Mouse (Mus musculus) c-Kit-positive CD71-positive TER-119-negative erythroid progenitor cells, embryonic 14.5 days (primary cell): ENCODE data around the gene 4921539E11Rik.

Source experiments
- DNase-seq: peaks from one replicate; pipeline ENCODE4 v3.0.0-alpha.2; 2013; ENCODE audit warnings: low read depth

4921539E11Rik gene

GRCm38 (mm10) chr4:103232156-103232555, 58.5 kb downstream of the 4921539E11Rik start:
- no peak for DNase-seq

GRCm38 (mm10) chr4:103222854-103223253, 67.8 kb downstream of the 4921539E11Rik start:
- DNase-seq, result no peak

DNA sequence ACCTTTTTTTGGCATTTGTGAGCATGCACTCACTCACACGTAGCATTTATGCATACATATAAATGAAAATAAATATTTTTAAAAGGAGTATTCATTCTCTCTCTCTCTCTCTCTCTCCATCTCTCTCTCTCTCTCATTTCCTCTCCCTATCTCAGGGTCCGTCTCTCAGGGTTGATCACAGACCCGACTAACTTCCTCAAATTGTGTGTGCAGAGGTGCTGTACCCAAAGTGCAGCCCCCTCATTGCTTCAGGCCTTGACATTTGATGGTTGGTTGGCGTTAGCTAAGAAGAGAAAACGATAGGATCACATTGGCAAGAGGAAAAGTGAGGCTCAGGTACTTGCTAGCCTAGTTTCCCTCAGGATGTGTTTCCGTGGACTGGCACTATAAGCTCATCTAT, 68.9 kb downstream of the 4921539E11Rik start:
- no peak for DNase-seq

DNA sequence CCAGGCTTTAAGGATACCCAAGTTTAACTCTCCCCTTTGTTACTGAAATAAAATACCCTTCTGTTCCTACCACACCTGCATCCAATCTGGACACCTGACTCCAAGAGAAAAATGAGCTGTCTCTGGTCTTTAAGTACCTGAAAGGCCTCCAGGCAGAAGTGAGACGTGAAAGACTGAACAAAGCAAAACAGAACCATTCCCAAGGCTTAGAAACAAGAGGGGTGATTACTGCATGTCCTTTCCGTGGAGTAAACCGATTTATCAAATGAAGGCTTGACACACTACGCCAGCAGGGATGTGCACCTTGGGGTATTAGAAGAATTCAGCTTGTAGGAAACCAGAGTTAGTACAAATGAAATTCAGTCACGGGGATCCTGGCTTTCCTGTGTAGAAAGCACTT, 71.7 kb downstream of the 4921539E11Rik start:
- DNase-seq, result no peak

DNA sequence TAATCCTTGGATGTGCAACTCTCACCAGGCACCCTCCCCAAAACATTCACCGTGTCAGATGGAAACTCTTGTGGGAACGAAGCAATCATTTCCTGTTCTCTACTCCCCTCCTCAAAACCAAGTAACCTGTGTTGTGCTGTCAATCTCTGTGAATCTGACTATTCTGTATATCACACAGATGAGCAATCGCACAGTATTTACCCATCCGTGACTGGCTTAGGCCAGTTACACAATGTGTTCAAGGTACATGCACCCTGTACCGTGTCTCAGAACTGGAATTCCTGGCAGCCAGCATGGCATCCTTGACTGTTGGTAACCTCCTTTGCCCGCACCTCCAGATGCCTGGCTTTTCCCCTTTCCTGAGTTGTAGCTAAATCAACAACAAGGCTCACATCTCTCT, 74.6 kb downstream of the 4921539E11Rik start:
- no peak for DNase-seq

GRCm38 (mm10) chr4:103214925-103215820, 75.5 kb downstream of the 4921539E11Rik start, which contains the start of gene Slc35d1:
Slc35d1 (minus strand) TSS chr4:103215164.
- no peak for DNase-seq

- no peak for DNase-seq
Observed at GRCm38 (mm10) chr4:103214498-103214924, 76.2 kb downstream of the 4921539E11Rik start.

- no peak for DNase-seq
Observed at GRCm38 (mm10) chr4:103213859-103214497, 76.7 kb downstream of the 4921539E11Rik start.

GRCm38 (mm10) chr4:103208553-103208952, 82.1 kb downstream of the 4921539E11Rik start:
- DNase-seq, result no peak

DNA sequence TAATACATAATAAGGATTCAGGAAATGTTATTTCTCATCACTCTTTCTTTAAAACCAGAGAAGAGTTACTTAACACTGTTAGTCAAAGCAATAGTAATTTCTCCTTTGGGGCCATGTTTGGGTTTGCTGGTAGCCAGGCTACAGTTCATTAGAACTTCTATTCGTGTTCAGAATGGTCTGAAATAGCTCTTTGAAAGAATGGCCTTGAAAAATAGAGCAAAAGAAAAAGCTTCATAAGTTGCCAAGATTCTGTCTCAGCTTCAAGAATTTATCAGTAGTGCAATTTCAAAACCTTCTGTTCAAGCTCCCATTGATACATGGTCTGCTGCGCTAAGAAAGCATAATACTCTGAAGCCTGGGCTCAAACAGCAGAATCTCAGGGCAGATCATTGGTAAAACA, 87.0 kb downstream of the 4921539E11Rik start:
- DNase-seq, result no peak

DNA sequence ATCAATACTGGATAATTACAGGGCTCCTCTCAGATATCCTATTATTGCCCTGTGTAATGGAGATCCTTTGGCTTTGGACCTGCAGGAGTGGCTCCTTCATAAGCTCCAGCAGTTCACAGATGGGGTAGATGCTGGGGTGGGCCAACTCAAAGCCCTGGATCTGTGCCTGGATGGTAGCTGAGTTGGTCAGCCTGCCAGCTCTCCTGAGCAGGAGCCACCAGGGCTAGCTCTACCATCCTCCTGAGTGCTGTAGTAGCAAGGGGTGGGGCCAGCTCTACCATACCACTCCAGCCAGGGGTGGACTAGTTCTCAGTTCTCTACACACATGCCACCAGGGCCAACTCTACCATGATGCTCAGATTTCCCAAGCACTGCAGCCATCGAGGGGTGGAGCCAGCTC, 90.6 kb downstream of the 4921539E11Rik start:
- no peak for DNase-seq

- no peak for DNase-seq
Observed at GRCm38 (mm10) chr4:103199086-103199485, 91.6 kb downstream of the 4921539E11Rik start.

- no peak for DNase-seq
Observed at GRCm38 (mm10) chr4:103197401-103197800, 93.3 kb downstream of the 4921539E11Rik start.

GRCm38 (mm10) chr4:103192421-103192820, 98.2 kb downstream of the 4921539E11Rik start:
- DNase-seq, result no peak

DNA sequence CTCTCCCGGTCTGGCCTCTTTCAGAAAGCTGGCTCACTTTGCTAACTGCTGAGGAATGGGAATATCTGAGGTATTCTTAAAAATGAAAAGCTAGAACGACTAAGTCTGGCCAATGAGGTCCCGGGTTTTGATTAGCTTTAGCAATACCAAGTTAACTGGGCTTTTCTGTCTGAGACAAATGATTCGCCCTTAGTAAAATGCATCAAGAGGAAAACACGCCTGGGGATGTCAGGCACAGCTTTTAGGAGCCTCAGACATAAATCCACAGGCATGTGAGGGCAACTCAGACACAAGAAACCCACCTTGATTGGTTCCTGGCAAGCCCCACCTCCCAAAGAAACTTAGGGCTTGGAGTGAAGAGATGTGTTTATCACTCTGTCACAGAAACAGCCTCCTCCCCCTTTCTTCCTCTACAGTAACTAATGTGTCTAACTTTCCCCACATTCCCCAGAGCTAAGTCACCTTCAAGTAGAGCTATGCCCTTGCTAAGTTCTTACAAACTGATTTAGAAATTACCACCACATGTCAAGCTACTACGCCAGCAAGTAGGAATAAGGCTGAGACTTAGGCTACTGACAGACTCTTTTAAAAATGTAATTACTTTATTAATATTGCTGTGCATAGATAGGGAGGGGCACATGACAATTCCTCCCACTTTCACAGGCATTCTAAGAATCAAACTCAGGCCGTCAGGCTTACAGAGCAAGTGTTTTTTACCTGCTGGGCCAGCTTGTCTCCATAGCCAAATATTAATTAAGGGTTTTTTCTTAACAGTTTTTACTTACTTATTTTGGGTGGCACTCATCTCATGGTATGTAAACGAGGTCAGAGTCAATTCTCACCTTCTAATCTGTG, 101.7 kb downstream of the 4921539E11Rik start:
- DNase-seq, result peak; percentile 72
